Mouse (Mus musculus) urinary bladder, postnatal 4 days (tissue): ENCODE results near the gene Clybl.
A peak's percentile ranks its signal among the peaks of the same experiment; 100 is the strongest.

Experiments
- DNase-seq, 2 experiments: peaks; one replicate each; pipeline ENCODE4 v3.0.0; 2021 to 2022; ENCODE audit warnings: low spot score in 2 of 2

The Clybl gene

GRCm38 (mm10) chr14:122196851-122197250 is 15.3 kb downstream of the Clybl start:
- DNase-seq, result no peak

- DNase-seq, result no peak
Measured at GRCm38 (mm10) chr14:122200247-122200885, 18.9 kb downstream of the Clybl start.

GRCm38 (mm10) chr14:122209177-122209576 is 27.7 kb downstream of the Clybl start:
- DNase-seq, result no peak

- no peak for DNase-seq
Measured at GRCm38 (mm10) chr14:122213590-122213989, 32.1 kb downstream of the Clybl start.

- DNase-seq, result no peak
Measured at GRCm38 (mm10) chr14:122214126-122214525, 32.6 kb downstream of the Clybl start.

- no peak for DNase-seq
Measured at GRCm38 (mm10) chr14:122217221-122217620, 35.7 kb downstream of the Clybl start.

GRCm38 (mm10) chr14:122222934-122223374 is 41.5 kb downstream of the Clybl start:
- no peak for DNase-seq

GRCm38 (mm10) chr14:122223461-122224102 is 42.1 kb downstream of the Clybl start:
- peak; percentile 36 to 71 for DNase-seq

GRCm38 (mm10) chr14:122224103-122224494 is 42.6 kb downstream of the Clybl start:
- no peak for DNase-seq

GRCm38 (mm10) chr14:122224501-122224928 is 43.0 kb downstream of the Clybl start:
- no peak for DNase-seq

GRCm38 (mm10) chr14:122225479-122226132 is 44.1 kb downstream of the Clybl start:
- DNase-seq, result no peak

- DNase-seq, result no peak
Measured at GRCm38 (mm10) chr14:122226133-122226515, 44.6 kb downstream of the Clybl start.

- no peak for DNase-seq
Measured at GRCm38 (mm10) chr14:122226666-122227453, 45.4 kb downstream of the Clybl start.

- no peak for DNase-seq
Measured at GRCm38 (mm10) chr14:122227454-122227951, 46.0 kb downstream of the Clybl start.

- DNase-seq, result no peak
Measured at GRCm38 (mm10) chr14:122228816-122229551, 47.5 kb downstream of the Clybl start.

- no peak for DNase-seq
Measured at GRCm38 (mm10) chr14:122229988-122230387, 48.5 kb downstream of the Clybl start.

GRCm38 (mm10) chr14:122230621-122231025 is 49.1 kb downstream of the Clybl start:
- no peak for DNase-seq

- no peak for DNase-seq
Measured at GRCm38 (mm10) chr14:122231073-122231472, 49.6 kb downstream of the Clybl start.

GRCm38 (mm10) chr14:122233212-122233714 is 51.8 kb downstream of the Clybl start:
- no peak for DNase-seq

- DNase-seq, result no peak
Measured at GRCm38 (mm10) chr14:122243874-122244273, 62.4 kb downstream of the Clybl start.
